Mouse (Mus musculus) heart, adult 18-20 months (tissue): ENCODE results near the gene Npas4. TPM values are rescaled to one million over a fixed set of nuclear protein-coding genes. Genes with fewer than 3 reads are reported as not detected.
"Not testable (repeated sequence)": the region's sequence is repeated elsewhere in the genome, so short reads cannot be mapped to it uniquely, and the experiment has no call there.

Experiments used
- DNase-seq, 2 experiments: peaks; one replicate each; pipeline ENCODE4 v3.0.0; 2021 to 2022; ENCODE audit warnings: mixed read lengths in 1 of 2
- total RNA-seq, 2 experiments: library from RNA; stranded (reverse); gene quantifications; 2 replicates each; pipeline ENCODE4 v1.2.3; 2021

The Npas4 gene
- total RNA-seq, 2 experiments from 2014 or later: 0.10 TPM; not detected in 1

DNA sequence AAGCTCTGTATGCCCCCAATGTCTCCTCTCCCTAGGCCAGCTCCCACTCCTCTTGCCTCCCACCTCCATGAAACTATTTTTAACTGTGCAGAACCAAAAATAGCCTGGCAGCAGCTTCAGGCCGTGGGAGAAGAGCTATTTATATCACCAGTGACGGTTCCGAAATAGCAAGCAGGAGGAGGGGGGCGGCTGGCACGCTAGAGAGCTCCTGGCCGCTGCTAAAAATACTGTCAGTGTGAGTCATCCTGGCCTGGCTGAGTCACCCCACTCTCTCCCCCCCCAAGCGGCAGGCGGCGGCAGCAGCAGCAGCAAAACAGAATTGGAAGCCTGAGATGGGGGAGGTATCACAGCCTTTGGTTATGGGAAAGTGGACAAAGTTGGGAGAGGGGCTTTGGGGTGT is 2.8 kb upstream of the Npas4 start:
- DNase-seq: peak; percentile 78 to 89

GRCm38 (mm10) chr19:4992371-4992770 is 2.3 kb upstream of the Npas4 start:
- no peak for DNase-seq

DNA sequence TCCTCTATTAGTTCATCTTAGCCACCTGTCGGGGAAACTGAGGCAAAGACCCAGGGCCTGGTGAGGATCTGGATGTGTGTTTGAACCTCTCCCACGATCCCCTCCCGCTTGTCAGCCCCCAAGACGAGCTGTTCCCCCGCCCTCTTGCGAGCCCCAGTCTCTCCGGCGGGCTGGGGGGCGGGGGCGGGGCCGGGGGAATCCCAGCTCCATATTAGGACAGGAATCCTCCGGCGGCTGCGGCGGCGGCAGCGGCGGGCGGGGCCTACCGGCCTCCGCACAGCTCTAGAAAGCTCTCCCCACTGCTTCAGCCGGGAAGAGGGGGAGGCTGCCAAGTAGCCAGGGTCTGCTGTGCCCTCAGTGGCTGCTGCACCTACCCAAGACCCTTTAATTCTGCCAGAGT is 600 bp upstream of the Npas4 start:
- DNase-seq: no peak

DNA sequence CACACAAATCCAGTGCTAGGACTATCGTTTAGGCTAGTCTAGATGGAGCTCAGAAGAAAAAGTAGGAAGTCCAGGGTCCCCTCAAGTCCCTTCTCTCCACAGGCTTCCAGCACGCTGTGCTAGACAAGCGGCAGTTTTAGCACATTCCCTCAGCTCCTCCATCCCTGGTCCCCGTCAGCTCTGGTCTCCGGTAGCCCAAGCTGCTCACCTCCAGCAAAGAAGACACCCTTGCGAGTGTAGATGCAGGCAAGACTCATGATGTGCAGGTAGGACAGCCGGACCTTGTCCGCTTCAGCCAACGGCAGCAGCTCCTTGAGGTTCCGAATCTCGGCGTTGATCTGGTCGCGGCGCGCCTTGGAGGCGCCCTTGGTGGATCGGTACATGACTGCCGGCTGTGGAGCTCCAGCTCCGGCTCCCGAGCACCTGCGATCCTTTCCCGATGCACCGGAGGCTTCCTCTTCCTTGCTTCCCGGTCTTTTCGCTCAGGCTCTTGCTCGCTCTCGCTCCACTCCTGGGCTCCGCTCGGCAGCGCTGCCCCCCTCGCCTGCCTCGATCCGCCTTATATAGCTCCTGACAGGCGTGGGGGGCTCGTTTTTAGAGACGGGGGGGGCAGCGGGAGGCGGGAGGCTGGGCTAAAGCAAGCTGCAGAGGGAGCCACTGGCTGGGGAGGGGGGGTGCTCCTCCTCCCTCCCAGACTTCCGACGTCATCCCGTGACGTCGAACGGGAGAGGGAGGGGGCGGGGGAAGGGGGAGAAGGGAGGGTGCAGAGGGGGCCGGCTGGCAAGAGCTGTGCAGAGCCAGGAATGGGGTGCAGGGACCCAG is 471 bp downstream of the Npas4 start:
- DNase-seq: no peak

GRCm38 (mm10) chr19:4989013-4989412 is 1.1 kb downstream of the Npas4 start:
- DNase-seq: peak; percentile 83 to 98

DNA sequence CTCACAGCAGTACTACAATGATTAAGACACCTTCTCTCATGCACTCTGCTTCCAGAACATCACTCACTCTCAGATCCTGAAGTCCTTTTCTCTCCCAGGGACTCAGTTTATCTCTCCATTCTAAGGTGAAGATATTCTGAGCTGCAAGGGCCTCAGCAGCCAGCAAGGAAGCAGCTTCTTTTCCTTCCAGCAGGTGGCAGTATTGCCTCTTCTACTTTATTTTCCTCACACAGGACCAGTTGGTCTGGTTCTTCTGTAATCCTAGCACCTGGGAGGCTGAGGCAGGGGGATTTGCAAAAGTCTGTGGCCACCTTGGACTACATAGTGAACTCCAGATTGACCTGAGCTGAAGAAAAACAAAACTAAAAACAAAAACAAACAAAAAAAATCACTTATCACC is 8.3 kb downstream of the Npas4 start:
- peak; percentile 42 to 65 for DNase-seq

- DNase-seq: no peak
These were observed 21.9 kb downstream of the Npas4 start for GRCm38 (mm10) chr19:4968236-4968635.

DNA sequence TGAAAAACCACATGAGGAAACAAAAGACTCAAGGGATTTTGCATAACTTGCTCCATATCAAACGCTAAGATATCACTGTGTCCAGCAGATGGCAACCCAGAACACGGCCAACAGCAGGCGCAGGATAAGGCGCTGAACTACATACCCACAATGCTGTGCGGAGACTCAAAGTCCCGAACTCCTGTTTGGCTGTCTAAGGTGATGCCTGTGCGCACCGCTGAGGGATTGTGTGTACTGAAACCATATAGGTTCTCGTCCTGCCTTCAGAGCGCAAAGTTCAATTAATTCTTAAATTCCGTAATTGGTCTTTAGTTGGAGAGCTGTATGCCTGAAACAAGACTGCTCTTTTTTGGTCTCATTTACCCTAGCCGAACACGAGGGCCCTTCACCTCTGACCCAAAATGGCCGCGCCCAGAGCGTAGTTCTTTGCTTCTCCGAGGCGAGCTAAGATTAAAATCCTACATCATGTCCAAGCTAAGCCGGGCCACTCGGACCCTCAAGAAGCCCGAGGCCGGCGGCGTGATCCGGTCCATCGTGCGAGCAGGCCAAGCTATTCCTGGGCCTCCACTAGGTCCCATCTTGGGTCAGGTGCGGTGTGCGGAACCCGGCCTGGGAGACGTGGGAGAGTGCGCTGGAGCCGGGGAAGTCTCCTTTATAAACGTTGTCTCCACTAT is 28.1 kb downstream of the Npas4 start, which contains the start of gene Mrpl11:
Gene Mrpl11 (plus strand): TSS at position 220 of the 674 bp plus-strand sequence.
- peak; percentile 93 to 96 for DNase-seq

GRCm38 (mm10) chr19:4948641-4949040 is 41.5 kb downstream of the Npas4 start:
- not testable (repeated sequence) for DNase-seq

DNA sequence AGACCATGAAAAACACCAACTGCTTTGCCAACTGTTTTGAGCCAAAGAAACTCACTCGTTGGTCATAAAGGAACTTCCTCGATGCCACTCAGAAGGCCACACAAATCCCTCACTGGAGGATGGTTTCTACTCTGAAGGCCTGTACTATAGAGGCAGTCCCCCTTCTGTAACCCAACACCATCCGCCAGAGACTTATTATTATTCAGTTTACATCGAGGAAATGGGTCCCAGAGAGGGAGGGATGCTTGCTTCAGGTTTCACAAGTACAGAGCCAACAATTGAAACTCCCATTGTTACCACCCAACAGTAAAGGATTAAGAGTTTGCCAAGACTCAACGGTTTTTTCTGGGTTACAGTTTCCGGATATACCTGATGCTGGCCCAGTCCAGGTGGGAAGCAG is 44.6 kb downstream of the Npas4 start:
- DNase-seq: no peak

- no peak for DNase-seq
These were observed 46.9 kb downstream of the Npas4 start for GRCm38 (mm10) chr19:4943253-4943588.

- peak; percentile 86 for DNase-seq
These were observed 47.4 kb downstream of the Npas4 start, which contains the start of gene Peli3 for GRCm38 (mm10) chr19:4942551-4943252. TSS of gene Peli3 (minus strand) at chr19:4943127.

- peak in 1 of 2 experiments; percentile 11 for DNase-seq
These were observed 52.4 kb downstream of the Npas4 start for GRCm38 (mm10) chr19:4937444-4938310.

DNA sequence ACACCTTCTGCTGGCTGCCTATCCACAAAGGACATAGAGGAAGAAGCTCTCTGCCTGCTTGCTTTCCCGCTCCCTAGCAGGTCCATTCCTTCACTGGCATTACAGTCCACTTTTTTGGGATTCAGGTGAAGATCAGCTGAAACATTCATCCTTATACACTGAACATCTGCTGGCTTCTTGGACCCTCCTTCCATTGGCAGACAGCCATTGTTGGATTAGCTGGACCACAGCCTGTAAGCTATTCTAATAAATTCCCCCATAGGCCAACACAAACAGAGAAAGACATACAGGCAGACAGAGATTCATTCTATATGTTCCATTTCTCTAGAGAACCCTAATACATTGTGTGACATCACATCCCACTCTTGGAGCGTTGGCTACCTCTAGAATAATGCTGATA is 53.2 kb downstream of the Npas4 start:
- no peak for DNase-seq

Other genes with a start within 250 kb of the Npas4 start
- gene Rbm4b, start 233.8 kb downstream of the Npas4 start, total RNA-seq: 1 to 10 TPM; 7.8 to 8.6 TPM
- gene Rbm4, start 196.4 kb downstream of the Npas4 start, total RNA-seq: 10 to 100 TPM; 38.8 to 43.3 TPM
- 10 to 100 TPM; 15.4 to 19.4 TPM for gene Gm21992, start 178.7 kb downstream of the Npas4 start, total RNA-seq
- gene Rbm14, start 178.7 kb downstream of the Npas4 start, total RNA-seq: 10 to 100 TPM; 16.6 to 17.9 TPM
- 10 to 100 TPM; 30.0 to 30.6 TPM for gene Ccs, start 151.0 kb downstream of the Npas4 start, total RNA-seq
- under 1 TPM in 1 of 2 experiments, not detected in 1; 0.10 TPM for gene Ccdc87, start 150.9 kb downstream of the Npas4 start, total RNA-seq
- 10 to 100 TPM; 73.4 to 76.3 TPM for gene Ctsf, start 135.2 kb downstream of the Npas4 start, total RNA-seq
- under 1 TPM; 0.42 to 0.49 TPM for gene Actn3, start 112.4 kb downstream of the Npas4 start, total RNA-seq
- gene Zdhhc24, start 111.6 kb downstream of the Npas4 start, total RNA-seq: 1 to 10 TPM; 2.4 to 3.1 TPM
- 1 to 10 TPM; 2.8 to 3.1 TPM for gene Bbs1, start 83.7 kb downstream of the Npas4 start, total RNA-seq
- gene Dpp3, start 62.0 kb downstream of the Npas4 start, total RNA-seq: 10 to 100 TPM; 15.6 to 18.2 TPM
- 1 to 10 TPM; 3.5 to 3.8 TPM for gene Peli3, start 47.2 kb downstream of the Npas4 start, total RNA-seq
- 10 to 100 TPM; 67.7 to 86.0 TPM for gene Mrpl11, start 28.2 kb downstream of the Npas4 start, total RNA-seq
- 1 to 10 TPM; 6.9 to 8.8 TPM for gene Slc29a2, start 33.5 kb upstream of the Npas4 start, total RNA-seq
- gene B4gat1, start 48.5 kb upstream of the Npas4 start, total RNA-seq: 10 to 100 TPM; 46.0 TPM
- 1 to 10 TPM in 1 of 2 experiments, under 1 TPM in 1; 0.93 to 2.7 TPM for gene AC124502.3, start 48.6 kb upstream of the Npas4 start, total RNA-seq
- 10 to 100 TPM; 11.8 to 16.2 TPM for gene Brms1, start 51.0 kb upstream of the Npas4 start, total RNA-seq
- 1 to 10 TPM; 1.9 to 2.4 TPM for gene Rin1, start 60.2 kb upstream of the Npas4 start, total RNA-seq
- 1 to 10 TPM; 6.9 to 7.4 TPM for gene Cd248, start 77.8 kb upstream of the Npas4 start, total RNA-seq
- 1 to 10 TPM; 1.6 to 2.3 TPM for gene Tmem151a, start 95.2 kb upstream of the Npas4 start, total RNA-seq
- gene Yif1a, start 98.2 kb upstream of the Npas4 start, total RNA-seq: 100 to 1,000 TPM in 1 of 2 experiments, 10 to 100 TPM in 1; 97.6 to 104 TPM
- gene Cnih2, start 108.2 kb upstream of the Npas4 start, total RNA-seq: under 1 TPM in 1 of 2 experiments, not detected in 1; 0.31 TPM
- 100 to 1,000 TPM; 190 to 204 TPM for gene Rab1b, start 116.8 kb upstream of the Npas4 start, total RNA-seq
- 10 to 100 TPM; 48.9 to 54.0 TPM for gene Klc2, start 128.2 kb upstream of the Npas4 start, total RNA-seq